Mouse (Mus musculus): ENCODE data around the gene Als2cl.
A peak's percentile ranks its signal among the peaks of the same experiment; 100 is the strongest.

Gene Als2cl

GRCm38 (mm10) chr9:110920665-110921419 is 41.2 kb downstream of the Als2cl start:
- DNase-seq = peak; percentile 35 to 54

- peak; percentile 73 to 83 for DNase-seq
These were observed 43.1 kb downstream of the Als2cl start for GRCm38 (mm10) chr9:110922759-110923158.

GRCm38 (mm10) chr9:110931573-110931972 is 51.9 kb downstream of the Als2cl start:
- no peak for DNase-seq

GRCm38 (mm10) chr9:110933850-110934437 is 54.3 kb downstream of the Als2cl start:
- no peak for DNase-seq

GRCm38 (mm10) chr9:110935941-110936340 is 56.3 kb downstream of the Als2cl start:
- no peak for DNase-seq

- no peak for DNase-seq
These were observed 58.1 kb downstream of the Als2cl start for GRCm38 (mm10) chr9:110937506-110938490.

- peak in 1 of 2 experiments; percentile 16 for DNase-seq
These were observed 64.6 kb downstream of the Als2cl start for GRCm38 (mm10) chr9:110944265-110944664.

GRCm38 (mm10) chr9:110945343-110945742 is 65.7 kb downstream of the Als2cl start:
- no peak for DNase-seq

GRCm38 (mm10) chr9:110945926-110946325 is 66.3 kb downstream of the Als2cl start, which contains the start of gene Tdgf1:
Tdgf1 (minus strand) TSS chr9:110946158.
- no peak for DNase-seq

- DNase-seq = peak in 1 of 2 experiments; percentile 15
These were observed 66.9 kb downstream of the Als2cl start for GRCm38 (mm10) chr9:110946548-110947044.

GRCm38 (mm10) chr9:110947261-110947661 is 67.6 kb downstream of the Als2cl start:
- DNase-seq = no peak

GRCm38 (mm10) chr9:110947900-110948299 is 68.2 kb downstream of the Als2cl start:
- DNase-seq = no peak

- DNase-seq = no peak
These were observed 69.2 kb downstream of the Als2cl start for GRCm38 (mm10) chr9:110948813-110949310.

GRCm38 (mm10) chr9:110950109-110950508 is 70.4 kb downstream of the Als2cl start:
- no peak for DNase-seq
